Mouse (Mus musculus): ENCODE measurements around the gene Sash1. TPM values are rescaled to one million over a fixed set of nuclear protein-coding genes. Genes with fewer than 3 reads are reported as not detected.

Gene Sash1
- polyA plus RNA-seq, 1 experiment from 2014 or later, result 4.5 TPM

- DNase-seq (ENCODE audit: low spot score), result no peak
- Histone ChIP-seq H3K27ac (ENCODE audit: low read depth, low read length) (no peak overlapping the region), H3K4me1 (ENCODE audit: control insufficient read depth, insufficient read depth, low read length) (no peaks in the 10 kb centered on the region), H3K36me3 (ENCODE audit: control insufficient read depth, insufficient read depth, low read length) (no peaks in the 10 kb centered on the region; the same call in 1 of the 2 replicates), H3K27me3 (ENCODE audit: control insufficient read depth, insufficient read depth, low read length) (no peaks in the 10 kb centered on the region), H3K9me3 (ENCODE audit: control insufficient read depth, low read length) (no peaks in the 10 kb centered on the region), H3K4me2 (ENCODE audit: low read depth) (no peak overlapping the region), H3K4me3 (ENCODE audit: low read depth, low read length) (no peak overlapping the region), H3K9ac (ENCODE audit: low read length) (no peak overlapping the region)
- 94% methylated on average over 7 of the region's 7 CpGs for WGBS
- no peak for ATAC-seq (ENCODE audit: insufficient read depth, low FRiP score, low TSS enrichment)
Measured at GRCm38 (mm10) chr10:8778845-8779244, 107.0 kb downstream of the Sash1 start.

- DNase-seq (ENCODE audit: low spot score), result no peak
- no peaks in the 10 kb centered on the region for H3K27me3 ChIP-seq (ENCODE audit: control insufficient read depth, insufficient read depth, low read length)
Measured at GRCm38 (mm10) chr10:8777552-8778253, 108.2 kb downstream of the Sash1 start.

GRCm38 (mm10) chr10:8776791-8777190 lies 109.1 kb downstream of the Sash1 start:
- no peak for DNase-seq (ENCODE audit: low spot score)
- ATAC-seq (ENCODE audit: insufficient read depth, low FRiP score, low TSS enrichment), result no peak
- H3K27me3 ChIP-seq (ENCODE audit: control insufficient read depth, insufficient read depth, low read length), result no peaks in the 10 kb centered on the region
- no peak overlapping the region for H3K9ac ChIP-seq (ENCODE audit: low read length)
- 96% methylated on average over 2 of the region's 2 CpGs for WGBS
- no peak overlapping the region for H3K27ac ChIP-seq (ENCODE audit: low read depth, low read length)
- no peak overlapping the region for H3K4me2 ChIP-seq (ENCODE audit: low read depth)
- no peak overlapping the region for H3K4me3 ChIP-seq (ENCODE audit: low read depth, low read length)
- no peaks in the 10 kb centered on the region for H3K9me3 ChIP-seq (ENCODE audit: control insufficient read depth, low read length)
- H3K4me1 ChIP-seq (ENCODE audit: control insufficient read depth, insufficient read depth, low read length), result no peaks in the 10 kb centered on the region
- no peaks in the 10 kb centered on the region; the same call in 1 of the 2 replicates for H3K36me3 ChIP-seq (ENCODE audit: control insufficient read depth, insufficient read depth, low read length)

More at GRCm38 (mm10) chr10:8777552-8778253, 108.2 kb downstream of the Sash1 start:
- Histone ChIP-seq H3K36me3 (ENCODE audit: control insufficient read depth, insufficient read depth, low read length) (no peaks in the 10 kb centered on the region; the same call in 1 of the 2 replicates), H3K27ac (ENCODE audit: low read depth, low read length) (no peak overlapping the region), H3K4me1 (ENCODE audit: control insufficient read depth, insufficient read depth, low read length) (no peaks in the 10 kb centered on the region), H3K9me3 (ENCODE audit: control insufficient read depth, low read length) (no peaks in the 10 kb centered on the region), H3K4me3 (ENCODE audit: low read depth, low read length) (no peak overlapping the region), H3K9ac (ENCODE audit: low read length) (no peak overlapping the region), H3K4me2 (ENCODE audit: low read depth) (no peak overlapping the region)
- ATAC-seq (ENCODE audit: insufficient read depth, low FRiP score, low TSS enrichment), result no peak
- WGBS, result 91% methylated on average over 12 of the region's 12 CpGs

GRCm38 (mm10) chr10:8775794-8776193 lies 110.1 kb downstream of the Sash1 start:
- H3K4me3 ChIP-seq (ENCODE audit: low read depth, low read length), result no peak overlapping the region
- no peaks in the 10 kb centered on the region for H3K27me3 ChIP-seq (ENCODE audit: control insufficient read depth, insufficient read depth, low read length)
- no peaks in the 10 kb centered on the region for H3K4me1 ChIP-seq (ENCODE audit: control insufficient read depth, insufficient read depth, low read length)
- no peaks in the 10 kb centered on the region for H3K9me3 ChIP-seq (ENCODE audit: control insufficient read depth, low read length)
- 89% methylated on average over 2 of the region's 2 CpGs for WGBS
- no peak for DNase-seq (ENCODE audit: low spot score)
- no peaks in the 10 kb centered on the region; the same call in 1 of the 2 replicates for H3K36me3 ChIP-seq (ENCODE audit: control insufficient read depth, insufficient read depth, low read length)
- no peak overlapping the region for H3K27ac ChIP-seq (ENCODE audit: low read depth, low read length)
- no peak overlapping the region for H3K4me2 ChIP-seq (ENCODE audit: low read depth)
- no peak overlapping the region for H3K9ac ChIP-seq (ENCODE audit: low read length)
- no peak for ATAC-seq (ENCODE audit: insufficient read depth, low FRiP score, low TSS enrichment)

GRCm38 (mm10) chr10:8772464-8773209 lies 113.2 kb downstream of the Sash1 start:
- no peak overlapping the region for H3K27ac ChIP-seq (ENCODE audit: low read depth, low read length)
- H3K27me3 ChIP-seq (ENCODE audit: control insufficient read depth, insufficient read depth, low read length), result no peaks in the 10 kb centered on the region
- ATAC-seq (ENCODE audit: insufficient read depth, low FRiP score, low TSS enrichment) (no peak), DNase-seq (ENCODE audit: low spot score) (no peak)
- H3K9ac ChIP-seq (ENCODE audit: low read length), result no peak overlapping the region
- H3K36me3 ChIP-seq (ENCODE audit: control insufficient read depth, insufficient read depth, low read length), result no peaks in the 10 kb centered on the region
- H3K4me2 ChIP-seq (ENCODE audit: low read depth), result no peak overlapping the region
- H3K4me3 ChIP-seq (ENCODE audit: low read depth, low read length), result no peak overlapping the region
- 86% methylated on average over 4 of the region's 4 CpGs for WGBS
- H3K4me1 ChIP-seq (ENCODE audit: control insufficient read depth, insufficient read depth, low read length), result no peaks in the 10 kb centered on the region
- no peaks in the 10 kb centered on the region for H3K9me3 ChIP-seq (ENCODE audit: control insufficient read depth, low read length)

- no peak overlapping the region for H3K4me3 ChIP-seq (ENCODE audit: low read depth, low read length)
- DNase-seq (ENCODE audit: low spot score), result no peak
- no peak overlapping the region for H3K27ac ChIP-seq (ENCODE audit: low read depth, low read length)
- H3K4me1 ChIP-seq (ENCODE audit: control insufficient read depth, insufficient read depth, low read length), result no peaks in the 10 kb centered on the region
- ATAC-seq (ENCODE audit: insufficient read depth, low FRiP score, low TSS enrichment), result no peak
- no peaks in the 10 kb centered on the region for H3K9me3 ChIP-seq (ENCODE audit: control insufficient read depth, low read length)
- no peaks in the 10 kb centered on the region for H3K36me3 ChIP-seq (ENCODE audit: control insufficient read depth, insufficient read depth, low read length)
- H3K27me3 ChIP-seq (ENCODE audit: control insufficient read depth, insufficient read depth, low read length), result no peaks in the 10 kb centered on the region
- no peak overlapping the region for H3K4me2 ChIP-seq (ENCODE audit: low read depth)
- H3K9ac ChIP-seq (ENCODE audit: low read length), result no peak overlapping the region
- WGBS, result 90% methylated on average over 12 of the region's 12 CpGs
Measured at GRCm38 (mm10) chr10:8770931-8771653, 114.8 kb downstream of the Sash1 start.

- Histone ChIP-seq H3K9ac (ENCODE audit: low read length) (no peak overlapping the region), H3K36me3 (ENCODE audit: control insufficient read depth, insufficient read depth, low read length) (no peaks in the 10 kb centered on the region), H3K27me3 (ENCODE audit: control insufficient read depth, insufficient read depth, low read length) (no peaks in the 10 kb centered on the region), H3K4me2 (ENCODE audit: low read depth) (no peak overlapping the region), H3K4me3 (ENCODE audit: low read depth, low read length) (no peak overlapping the region), H3K27ac (ENCODE audit: low read depth, low read length) (no peak overlapping the region), H3K9me3 (ENCODE audit: control insufficient read depth, low read length) (no peaks in the 10 kb centered on the region), H3K4me1 (ENCODE audit: control insufficient read depth, insufficient read depth, low read length) (no peaks in the 10 kb centered on the region)
- DNase-seq (ENCODE audit: low spot score) (no peak), ATAC-seq (ENCODE audit: insufficient read depth, low FRiP score, low TSS enrichment) (no peak)
- WGBS, result 90% methylated on average over 8 of the region's 8 CpGs
Measured at GRCm38 (mm10) chr10:8768654-8769053, 117.2 kb downstream of the Sash1 start.

GRCm38 (mm10) chr10:8767381-8767780 lies 118.5 kb downstream of the Sash1 start:
- Histone ChIP-seq H3K4me1 (ENCODE audit: control insufficient read depth, insufficient read depth, low read length) (peaks cover 6% of the 10 kb centered on the region), H3K9ac (ENCODE audit: low read length) (no peak overlapping the region), H3K4me2 (ENCODE audit: low read depth) (no peak overlapping the region), H3K4me3 (ENCODE audit: low read depth, low read length) (no peak overlapping the region), H3K27me3 (ENCODE audit: control insufficient read depth, insufficient read depth, low read length) (no peaks in the 10 kb centered on the region), H3K36me3 (ENCODE audit: control insufficient read depth, insufficient read depth, low read length) (no peaks in the 10 kb centered on the region), H3K27ac (ENCODE audit: low read depth, low read length) (no peak overlapping the region), H3K9me3 (ENCODE audit: control insufficient read depth, low read length) (no peaks in the 10 kb centered on the region)
- DNase-seq (ENCODE audit: low spot score), result no peak
- WGBS, result 93% methylated on average over 5 of the region's 5 CpGs
- no peak for ATAC-seq (ENCODE audit: insufficient read depth, low FRiP score, low TSS enrichment)
